17 mouse cellular contexts compared by ENCODE assay signal in the genomic region with DNA sequence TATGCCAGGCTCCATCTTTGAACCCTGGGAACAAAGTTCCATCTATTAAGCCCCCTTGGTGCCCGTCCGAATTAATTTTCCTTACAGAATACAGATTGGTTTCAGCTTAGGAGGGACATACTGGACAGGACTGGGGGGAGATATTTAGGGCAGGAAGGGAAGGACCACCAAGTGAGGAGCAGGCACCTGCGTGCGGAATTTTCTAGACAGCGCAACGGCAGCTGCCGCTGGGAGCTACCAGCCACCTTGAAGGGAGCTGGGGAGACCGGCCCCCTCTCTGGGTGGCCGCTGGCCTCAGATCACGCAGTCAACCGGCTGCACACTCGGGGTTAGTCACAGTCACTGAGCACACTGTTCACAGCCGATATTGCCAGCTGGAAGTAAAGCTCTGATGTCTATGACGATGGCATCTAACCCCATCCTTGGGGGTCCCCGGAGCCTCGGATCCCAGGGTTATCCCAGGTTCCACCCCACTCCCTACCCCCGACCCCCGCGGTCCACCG. TPM values are rescaled to one million over a fixed set of nuclear protein-coding genes. Genes with fewer than 3 reads are reported as not detected.
DNase-seq lines count a peak whose midpoint lies in the region; ATAC-seq and TF ChIP-seq lines count a peak whose summit lies in the region.
"Had no signal": no experiment of that assay in that cellular context is flagged by ENCODE, and none has a peak within 500 bp of the region (broad histone marks: within the 10 kb centered on the region; RNA-seq: fewer than 3 reads in every experiment).

No protein-coding gene starts in this region.

- no peak for ATAC-seq in forebrain, embryonic 11.5 days (replicated peaks; ENCODE audit: low FRiP score)
- ATAC-seq in forebrain, embryonic 16.5 days = no peak
- ATAC-seq in midbrain, embryonic 11.5 days (ENCODE audit: low FRiP score) = no peak
- ATAC-seq in midbrain, postnatal 0 days (ENCODE audit: low FRiP score) = no peak
- no peak for ATAC-seq in intestine, postnatal 0 days
- ATAC-seq: activated CD4-positive, CD25-positive, alpha-beta regulatory T cell, adult 4 months; inflammation-experienced regulatory T-cells, adult 6 months had no signal

- H3K4me2 ChIP-seq in forebrain, embryonic 11.5 days (ENCODE audit: low read depth, low read length, severe bottlenecking) = no peak overlapping the region
- no peak overlapping the region for H3K4me2 ChIP-seq in forebrain, embryonic 16.5 days (ENCODE audit: low read length)
- H3K4me2 ChIP-seq in midbrain, embryonic 11.5 days = no peak overlapping the region
- no peak overlapping the region for H3K4me2 ChIP-seq in midbrain, postnatal 0 days (ENCODE audit: low read depth, low read length, poor library complexity, severe bottlenecking)
- H3K4me2 ChIP-seq in intestine, postnatal 0 days (replicated peaks; ENCODE audit: low read depth) = no peak overlapping the region
- H3K4me2 ChIP-seq: liver, embryonic 15.5 days had no signal

- no peaks in the 10 kb centered on the region for H3K27me3 ChIP-seq in forebrain, embryonic 11.5 days (ENCODE audit: control insufficient read depth, insufficient read depth, low read length)
- no peaks in the 10 kb centered on the region for H3K27me3 ChIP-seq in forebrain, embryonic 16.5 days (replicated peaks; ENCODE audit: control insufficient read depth, insufficient read depth, low read length)
- H3K27me3 ChIP-seq in midbrain, embryonic 11.5 days (ENCODE audit: control insufficient read depth, insufficient read depth, low read length) = no peaks in the 10 kb centered on the region
- H3K27me3 ChIP-seq in midbrain, postnatal 0 days (ENCODE audit: insufficient read depth, low read length) = no peaks in the 10 kb centered on the region
- peaks cover 92% of the 10 kb centered on the region for H3K27me3 ChIP-seq in limb, embryonic 10.5 days (ENCODE audit: low read depth, poor library complexity, severe bottlenecking)
- no peaks in the 10 kb centered on the region for H3K27me3 ChIP-seq in intestine, postnatal 0 days (replicated peaks; ENCODE audit: control insufficient read depth, insufficient read depth, low read length)
- H3K27me3 ChIP-seq: liver, embryonic 15.5 days had no signal

- peaks cover 71% of the 10 kb centered on the region for H3K4me1 ChIP-seq in forebrain, embryonic 11.5 days (replicated peaks; ENCODE audit: control insufficient read depth, insufficient read depth, low read length)
- H3K4me1 ChIP-seq in forebrain, embryonic 16.5 days (replicated peaks; ENCODE audit: control insufficient read depth, insufficient read depth, low read length) = peaks cover 71% of the 10 kb centered on the region
- H3K4me1 ChIP-seq in midbrain, embryonic 11.5 days (ENCODE audit: control insufficient read depth, insufficient read depth, low read length) = peaks cover 78% of the 10 kb centered on the region
- peaks cover 45% of the 10 kb centered on the region for H3K4me1 ChIP-seq in midbrain, postnatal 0 days (ENCODE audit: insufficient read depth, low read length)
- peaks cover 86% of the 10 kb centered on the region for H3K4me1 ChIP-seq in limb, embryonic 10.5 days
- H3K4me1 ChIP-seq in intestine, postnatal 0 days (replicated peaks; ENCODE audit: control insufficient read depth, insufficient read depth, low read length) = peaks cover 18% of the 10 kb centered on the region; the same call in 1 of the 2 replicates

- TF ChIP-seq CTCF in midbrain, postnatal 0 days (IDR thresholded peaks at IDR 0.05) = no peak
- no peak for TF ChIP-seq CTCF in intestine, postnatal 0 days (IDR thresholded peaks at IDR 0.05; ENCODE audit: low read depth)

- WGBS in forebrain, embryonic 11.5 days = 45% methylated on average over 20 of the region's 20 CpGs
- 47% methylated on average over 20 of the region's 20 CpGs for WGBS in forebrain, embryonic 16.5 days
- 41% methylated on average over 20 of the region's 20 CpGs for WGBS in midbrain, embryonic 11.5 days
- 33% methylated on average over 20 of the region's 20 CpGs for WGBS in midbrain, postnatal 0 days
- 88% methylated on average over 20 of the region's 20 CpGs for WGBS in limb, embryonic 10.5 days
- WGBS in intestine, postnatal 0 days = 89% methylated on average over 20 of the region's 20 CpGs

- peak overlapping the region; percentile 16; the same call in 1 of the 2 replicates for H3K9ac ChIP-seq in forebrain, embryonic 11.5 days (ENCODE audit: low read length)
- H3K9ac ChIP-seq in forebrain, embryonic 16.5 days (replicated peaks; ENCODE audit: low read depth, low read length) = no peak overlapping the region; the same call in 1 of the 2 replicates
- H3K9ac ChIP-seq in midbrain, embryonic 11.5 days (ENCODE audit: low read length) = peak overlapping the region; percentile 37; the same call in 1 of the 2 replicates
- H3K9ac ChIP-seq in midbrain, postnatal 0 days (replicated peaks; ENCODE audit: low read length, poor library complexity, severe bottlenecking) = no peak overlapping the region
- H3K9ac ChIP-seq in intestine, postnatal 0 days (ENCODE audit: low read depth, low read length) = no peak overlapping the region
- H3K9ac ChIP-seq: liver, embryonic 15.5 days had no signal

- no peaks in the 10 kb centered on the region for H3K36me3 ChIP-seq in forebrain, embryonic 11.5 days (ENCODE audit: control insufficient read depth, insufficient read depth, low read length)
- H3K36me3 ChIP-seq in forebrain, embryonic 16.5 days (ENCODE audit: control insufficient read depth, insufficient read depth) = no peaks in the 10 kb centered on the region
- no peaks in the 10 kb centered on the region for H3K36me3 ChIP-seq in midbrain, embryonic 11.5 days (ENCODE audit: control insufficient read depth, insufficient read depth, low read length)
- no peaks in the 10 kb centered on the region for H3K36me3 ChIP-seq in midbrain, postnatal 0 days (ENCODE audit: insufficient read depth, low read length)
- no peaks in the 10 kb centered on the region for H3K36me3 ChIP-seq in limb, embryonic 10.5 days
- H3K36me3 ChIP-seq in intestine, postnatal 0 days (ENCODE audit: control insufficient read depth, insufficient read depth) = no peaks in the 10 kb centered on the region
- H3K36me3 ChIP-seq: liver, embryonic 15.5 days had no signal

- no peaks in the 10 kb centered on the region for H3K9me3 ChIP-seq in forebrain, embryonic 11.5 days (ENCODE audit: control insufficient read depth, low read length)
- no peaks in the 10 kb centered on the region for H3K9me3 ChIP-seq in forebrain, embryonic 16.5 days (ENCODE audit: control insufficient read depth, low read length)
- H3K9me3 ChIP-seq in midbrain, embryonic 11.5 days (ENCODE audit: control insufficient read depth, low read length) = no peaks in the 10 kb centered on the region
- H3K9me3 ChIP-seq in midbrain, postnatal 0 days (ENCODE audit: low read length) = no peaks in the 10 kb centered on the region
- H3K9me3 ChIP-seq in limb, embryonic 10.5 days (replicated peaks) = no peaks in the 10 kb centered on the region
- H3K9me3 ChIP-seq in intestine, postnatal 0 days (ENCODE audit: control insufficient read depth) = no peaks in the 10 kb centered on the region
- H3K9me3 ChIP-seq: liver, embryonic 15.5 days had no signal

- no peak for DNase-seq in forebrain, embryonic 11.5 days (ENCODE audit: low spot score)
- DNase-seq in midbrain, embryonic 11.5 days (ENCODE audit: low spot score, missing footprints) = peak; percentile 91
- no peak for DNase-seq in midbrain, postnatal 0 days (ENCODE audit: low spot score)
- DNase-seq in limb, embryonic 10.5 days (ENCODE audit: low spot score) = no peak
- DNase-seq in retina, postnatal 1 day = peak; percentile 93
- DNase-seq in gastrocnemius, postnatal 25 days = no peak
- DNase-seq: adrenal gland, postnatal 25 days; cerebellum, postnatal 14 days; heart, adult 18-20 months; lung, postnatal 10 days; thymus, postnatal 36 days had no signal

- H3K4me3 ChIP-seq in forebrain, embryonic 11.5 days (ENCODE audit: low read depth, low read length) = no peak overlapping the region
- H3K4me3 ChIP-seq in forebrain, embryonic 16.5 days (replicated peaks; ENCODE audit: low read length) = no peak overlapping the region
- H3K4me3 ChIP-seq in midbrain, embryonic 11.5 days (ENCODE audit: low read depth, low read length) = no peak overlapping the region
- H3K4me3 ChIP-seq in midbrain, postnatal 0 days (ENCODE audit: low read depth, low read length) = no peak overlapping the region
- no peak overlapping the region for H3K4me3 ChIP-seq in limb, embryonic 10.5 days
- no peak overlapping the region for H3K4me3 ChIP-seq in intestine, postnatal 0 days (ENCODE audit: low read depth, low read length)
- H3K4me3 ChIP-seq: erythroblast, embryonic 14.5 days; liver, embryonic 15.5 days had no signal

- H3K27ac ChIP-seq in forebrain, embryonic 11.5 days (ENCODE audit: low read depth, low read length) = 0 out of 2 replicates have a peak overlapping the region, but pooled peaks have one; percentile 79
- no peak overlapping the region for H3K27ac ChIP-seq in forebrain, embryonic 16.5 days (ENCODE audit: low read length)
- H3K27ac ChIP-seq in midbrain, embryonic 11.5 days (ENCODE audit: low read depth, low read length) = peak overlapping the region; percentile 89
- H3K27ac ChIP-seq in midbrain, postnatal 0 days (ENCODE audit: low read depth, low read length) = no peak overlapping the region
- 0 out of 2 replicates have a peak overlapping the region, but pooled peaks have one; percentile 3 for H3K27ac ChIP-seq in limb, embryonic 10.5 days
- no peak overlapping the region for H3K27ac ChIP-seq in intestine, postnatal 0 days (ENCODE audit: low read depth, low read length)
- H3K27ac ChIP-seq: liver, embryonic 15.5 days had no signal

RNA-seq across cellular contexts. Expression of gene Ccdc85c, which starts 32.9 kb away (rescaled TPM):
- polyA plus RNA-seq in forebrain, embryonic 11.5 days (2014; fragmentation: Nextera tagmentation; extraction: Ambion mirVana) = 18.0 and 18.8 TPM in 2 replicates
- 12.0 and 12.9 TPM in 2 replicates for polyA plus RNA-seq in forebrain, embryonic 16.5 days (2015; fragmentation: Nextera tagmentation; extraction: Ambion mirVana)
- polyA plus RNA-seq in midbrain, embryonic 11.5 days (2014; fragmentation: Nextera tagmentation; extraction: Ambion mirVana) = 19.2 and 20.4 TPM in 2 replicates
- 69.1 and 89.6 TPM in 2 replicates for total RNA-seq in midbrain, postnatal 0 days (2014; rRNA removed)
- 16.6 and 19.9 TPM in 2 replicates for polyA plus RNA-seq in midbrain, postnatal 0 days (2015; fragmentation: Nextera tagmentation; extraction: Ambion mirVana)
- 5.4 and 6.2 TPM in 2 replicates for polyA plus RNA-seq in limb, embryonic 10.5 days (2016; fragmentation: Nextera tagmentation; extraction: Ambion mirVana)
- total RNA-seq in gastrocnemius, postnatal 25 days (2021) = 10 to 100 TPM; 11.4 to 15.2 TPM
- 10.1 and 12.0 TPM in 2 replicates for polyA plus RNA-seq in intestine, postnatal 0 days (2015; fragmentation: Nextera tagmentation; extraction: Ambion mirVana)

Comparison
In these comparisons a context has a peak if more than half of its experiments do, and no peak if none do; other contexts are left out.
1. DNase-seq: peak in midbrain, embryonic 11.5 days (single experiment) and retina, postnatal 1 day (single experiment); none in forebrain, embryonic 11.5 days (single experiment), midbrain, postnatal 0 days (single experiment), limb, embryonic 10.5 days (single experiment) and gastrocnemius, postnatal 25 days (single experiment).
2. H3K27ac ChIP-seq: peak in forebrain, embryonic 11.5 days (single experiment), midbrain, embryonic 11.5 days (single experiment) and limb, embryonic 10.5 days (single experiment); none in forebrain, embryonic 16.5 days (single experiment), midbrain, postnatal 0 days (single experiment) and intestine, postnatal 0 days (single experiment).
3. H3K9ac ChIP-seq: peak in forebrain, embryonic 11.5 days (single experiment) and midbrain, embryonic 11.5 days (single experiment); none in forebrain, embryonic 16.5 days (single experiment), midbrain, postnatal 0 days (single experiment) and intestine, postnatal 0 days (single experiment).